Mouse (Mus musculus): ENCODE data around the gene Rpn1. TPM values are rescaled to one million over a fixed set of nuclear protein-coding genes. Genes with fewer than 3 reads are reported as not detected.

Gene Rpn1
- polyA plus RNA-seq, 1 experiment from 2014 or later: 177 TPM

GRCm38 (mm10) chr6:88065116-88065515 is 19.2 kb upstream of the Rpn1 start:
- no peak for DNase-seq (ENCODE audit: low spot score)

- DNase-seq (ENCODE audit: low spot score): no peak
Observed at GRCm38 (mm10) chr6:88065968-88066367, 18.3 kb upstream of the Rpn1 start.

GRCm38 (mm10) chr6:88067722-88068121 is 16.6 kb upstream of the Rpn1 start:
- DNase-seq (ENCODE audit: low spot score): no peak

- DNase-seq (ENCODE audit: low spot score): no peak
Observed at GRCm38 (mm10) chr6:88068739-88069138, 15.5 kb upstream of the Rpn1 start.

- DNase-seq (ENCODE audit: low spot score): no peak
Observed at GRCm38 (mm10) chr6:88070468-88070867, 13.8 kb upstream of the Rpn1 start.

- DNase-seq (ENCODE audit: low spot score): no peak
Observed at GRCm38 (mm10) chr6:88071216-88071615, 13.1 kb upstream of the Rpn1 start.

- peak; percentile 93 for DNase-seq (ENCODE audit: low spot score)
Observed at GRCm38 (mm10) chr6:88074752-88075554, 9.3 kb upstream of the Rpn1 start.

- no peak for DNase-seq (ENCODE audit: low spot score)
Observed at GRCm38 (mm10) chr6:88075960-88076517, 8.2 kb upstream of the Rpn1 start.

GRCm38 (mm10) chr6:88083095-88083494 is 1.2 kb upstream of the Rpn1 start:
- DNase-seq (ENCODE audit: low spot score): no peak

GRCm38 (mm10) chr6:88083672-88084071 is 610 bp upstream of the Rpn1 start:
- DNase-seq (ENCODE audit: low spot score): no peak

- no peak for DNase-seq (ENCODE audit: low spot score)
Observed at GRCm38 (mm10) chr6:88088971-88089370, 4.7 kb downstream of the Rpn1 start.

GRCm38 (mm10) chr6:88095377-88095776 is 11.1 kb downstream of the Rpn1 start:
- DNase-seq (ENCODE audit: low spot score): no peak

- no peak for DNase-seq (ENCODE audit: low spot score)
Observed at GRCm38 (mm10) chr6:88102096-88102495, 17.8 kb downstream of the Rpn1 start.

- DNase-seq (ENCODE audit: low spot score): peak; percentile 92
Observed at GRCm38 (mm10) chr6:88105783-88106611, 21.7 kb downstream of the Rpn1 start.

- no peak for DNase-seq (ENCODE audit: low spot score)
Observed at GRCm38 (mm10) chr6:88106612-88107123, 22.4 kb downstream of the Rpn1 start.

- DNase-seq (ENCODE audit: low spot score): no peak
Observed at GRCm38 (mm10) chr6:88107661-88108535, 23.6 kb downstream of the Rpn1 start.

- peak; percentile 66 for DNase-seq (ENCODE audit: low spot score)
Observed at GRCm38 (mm10) chr6:88113139-88113538, 28.9 kb downstream of the Rpn1 start.

- no peak for DNase-seq (ENCODE audit: low spot score)
Observed at GRCm38 (mm10) chr6:88114414-88114813, 30.1 kb downstream of the Rpn1 start.

GRCm38 (mm10) chr6:88116347-88117183 is 32.3 kb downstream of the Rpn1 start:
- DNase-seq (ENCODE audit: low spot score): no peak

GRCm38 (mm10) chr6:88117184-88117575 is 32.9 kb downstream of the Rpn1 start:
- DNase-seq (ENCODE audit: low spot score): no peak
